Mouse (Mus musculus) retina, embryonic 14.5 days (tissue): ENCODE data around the gene Slc22a4.
"Not testable (repeated sequence)": the region's sequence is repeated elsewhere in the genome, so short reads cannot be mapped to it uniquely, and the experiment has no call there.

Source experiments
- DNase-seq: peaks from one replicate; pipeline ENCODE4 v3.0.0-alpha.2; 2015; ENCODE audit warnings: low spot score

Gene Slc22a4

DNA sequence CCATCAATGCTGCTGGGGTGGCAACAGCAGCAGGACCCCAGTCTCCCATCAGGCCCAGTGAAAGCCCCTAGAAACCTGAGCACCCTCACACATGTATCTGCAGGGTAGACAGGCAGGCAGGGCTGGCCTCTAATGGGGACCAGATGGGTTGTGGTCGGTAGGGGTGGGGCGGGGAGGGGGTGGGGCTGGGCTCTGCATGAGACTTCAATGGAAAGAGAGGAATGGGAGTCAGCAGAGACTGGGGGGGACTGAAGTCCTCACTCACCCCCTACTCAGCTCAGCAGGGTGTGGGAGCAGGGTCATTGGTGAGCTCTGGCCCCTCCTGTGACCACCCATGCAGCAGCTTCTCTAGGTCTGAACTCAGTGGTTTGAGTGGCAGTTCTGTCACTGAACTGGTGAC lies 29.5 kb upstream of the Slc22a4 start:
- no peak for DNase-seq

- peak; percentile 37 for DNase-seq
Measured at GRCm38 (mm10) chr11:54056132-54056531, 28.2 kb upstream of the Slc22a4 start.

- peak; percentile 72 for DNase-seq
Measured at GRCm38 (mm10) chr11:54054257-54054656, 26.4 kb upstream of the Slc22a4 start.

DNA sequence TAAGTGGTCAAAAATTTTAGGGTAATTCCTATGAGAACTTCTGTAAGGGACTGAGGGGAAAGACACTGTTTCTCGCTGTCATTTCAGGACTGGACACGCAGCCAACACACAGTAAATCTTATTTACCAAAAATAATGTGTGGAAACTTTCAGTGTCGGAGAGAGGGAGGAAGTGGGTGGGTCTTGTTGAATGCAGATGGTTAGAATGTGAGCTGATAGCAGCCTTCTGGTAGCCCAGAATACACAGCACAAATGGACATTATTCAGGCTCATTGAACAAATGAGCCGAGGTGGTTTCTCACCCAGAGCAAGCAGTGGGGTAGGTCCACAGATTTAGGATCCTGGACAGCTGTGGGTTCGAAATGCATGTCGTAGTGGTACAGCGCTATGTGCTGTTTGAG lies 25.2 kb upstream of the Slc22a4 start:
- DNase-seq = no peak

- no peak for DNase-seq
Measured at GRCm38 (mm10) chr11:54052128-54052527, 24.2 kb upstream of the Slc22a4 start.

DNA sequence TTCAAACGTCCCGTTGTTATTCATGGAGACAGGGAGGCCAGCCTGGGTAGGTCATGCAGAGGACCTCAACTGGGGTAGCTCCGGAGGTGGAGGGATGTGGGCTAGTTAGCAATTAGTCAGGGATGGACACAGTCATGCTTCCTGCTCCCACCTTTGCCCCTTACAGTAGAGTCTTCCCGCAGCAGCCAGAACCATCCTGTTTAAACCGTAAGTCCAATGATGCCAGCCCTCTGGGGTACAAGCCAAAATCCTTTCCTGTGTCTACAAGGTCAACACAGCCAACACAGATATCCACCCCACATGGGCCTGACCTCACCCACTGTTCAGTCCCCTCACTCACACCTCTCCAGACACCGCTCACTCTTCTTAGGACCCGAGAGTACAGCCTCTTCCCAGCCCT lies 23.3 kb upstream of the Slc22a4 start:
- DNase-seq = no peak

- DNase-seq = no peak
Measured at GRCm38 (mm10) chr11:54050205-54050604, 22.3 kb upstream of the Slc22a4 start.

DNA sequence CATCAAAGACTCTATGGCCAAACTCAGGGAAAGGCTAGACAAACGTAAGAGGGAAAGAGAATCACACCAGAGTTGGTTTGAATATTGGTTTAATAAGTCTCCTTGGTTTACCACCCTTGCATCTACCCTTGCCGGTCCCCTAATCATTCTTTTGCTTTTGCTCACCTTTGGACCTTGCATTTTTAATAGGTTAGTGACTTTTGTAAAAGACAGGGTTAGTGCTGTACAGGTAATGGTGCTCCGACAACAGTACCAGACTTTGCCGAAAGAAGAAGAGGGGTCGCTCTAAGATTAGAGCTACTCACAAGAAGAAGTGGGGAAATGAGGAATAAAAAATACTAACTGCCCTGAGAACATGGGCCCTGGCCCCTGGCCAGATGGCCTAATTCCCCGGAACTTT lies 12.8 kb upstream of the Slc22a4 start:
- no peak for DNase-seq

GRCm38 (mm10) chr11:54032872-54033271 lies 5.0 kb upstream of the Slc22a4 start:
- DNase-seq = not testable (repeated sequence)

DNA sequence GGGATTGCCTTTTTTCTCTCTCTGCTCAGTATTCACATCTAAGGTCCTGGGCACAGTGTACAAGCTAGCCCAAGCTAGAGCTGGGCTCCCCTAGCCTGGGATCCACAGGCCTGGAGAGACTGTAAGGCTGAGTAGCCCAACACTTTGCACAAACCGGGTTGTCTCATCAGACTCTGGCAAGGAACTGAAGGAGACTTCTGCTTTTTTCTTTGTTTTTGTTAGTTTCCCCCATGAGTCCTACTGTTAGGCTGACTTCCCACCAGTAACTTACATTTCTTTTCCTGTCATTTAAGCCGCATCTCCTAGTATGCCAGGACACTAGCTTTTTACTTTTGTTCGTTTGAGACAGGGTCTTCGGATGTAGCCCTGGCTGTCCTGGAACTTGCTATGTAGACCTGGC lies 1.1 kb upstream of the Slc22a4 start:
- DNase-seq = no peak

GRCm38 (mm10) chr11:54027131-54028043 lies 503 bp downstream of the Slc22a4 start:
- DNase-seq = no peak

GRCm38 (mm10) chr11:54026491-54027041 lies 1.3 kb downstream of the Slc22a4 start:
- no peak for DNase-seq

GRCm38 (mm10) chr11:54021396-54022093 lies 6.3 kb downstream of the Slc22a4 start:
- no peak for DNase-seq

DNA sequence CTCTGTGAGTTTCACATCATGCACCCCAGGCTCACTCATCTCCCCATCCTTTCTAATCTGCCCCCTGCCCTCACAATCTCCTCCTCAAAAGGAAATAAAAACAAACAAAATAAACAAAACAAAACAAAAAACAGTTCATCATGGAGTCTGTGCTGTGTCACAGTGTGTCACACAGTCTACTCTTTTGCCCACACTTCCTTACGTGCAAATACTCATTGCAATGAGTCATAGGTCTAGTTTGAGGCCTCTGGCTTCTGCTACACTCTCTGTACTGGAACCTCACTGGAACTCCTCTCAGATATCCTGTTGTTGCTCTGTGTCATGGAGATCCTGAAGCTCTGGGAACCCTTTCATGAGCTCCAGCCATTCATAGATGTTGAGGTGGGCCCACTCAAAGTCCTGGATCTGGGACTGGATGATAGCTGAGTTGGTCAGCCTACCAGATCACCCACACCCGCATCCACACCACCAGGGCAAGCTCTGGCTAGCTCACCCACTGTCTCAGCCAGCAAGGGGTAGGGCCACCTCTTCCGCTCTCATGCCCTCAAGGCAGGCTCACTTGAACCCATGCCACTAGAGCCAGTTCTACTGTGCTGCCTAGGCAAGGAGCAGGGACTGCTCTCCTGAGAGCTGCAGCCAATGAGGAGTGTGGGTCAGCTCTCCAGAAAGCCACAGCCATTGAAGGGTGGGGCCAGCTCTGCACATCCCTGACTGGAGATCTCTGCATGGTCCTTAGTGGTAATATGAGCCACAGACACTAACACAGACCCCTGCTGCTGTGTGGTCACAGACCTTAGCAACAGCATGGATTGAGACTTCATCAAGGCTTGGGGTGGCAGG lies 8.8 kb downstream of the Slc22a4 start:
- DNase-seq = no peak

DNA sequence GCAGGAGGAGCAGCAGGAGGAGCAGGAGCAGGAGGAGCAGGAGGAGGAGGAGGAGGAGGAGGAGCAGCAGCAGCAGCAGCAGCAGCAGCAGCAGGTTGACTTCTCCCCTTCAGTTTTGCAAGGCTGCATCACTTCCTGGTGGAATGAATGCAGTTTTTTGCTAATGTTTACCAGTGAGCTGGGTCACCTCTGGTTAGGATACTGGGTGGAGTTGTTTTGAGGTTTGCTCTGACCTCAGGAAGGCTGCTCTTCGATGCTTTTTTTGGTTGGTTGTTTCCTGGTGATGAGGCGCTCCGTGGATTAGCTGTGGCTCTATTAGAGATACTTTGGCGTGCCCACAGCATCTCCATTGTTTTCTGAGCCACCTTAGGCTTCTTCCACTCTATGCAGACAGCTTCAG lies 10.3 kb downstream of the Slc22a4 start:
- DNase-seq = no peak

- DNase-seq = peak; percentile 55
Measured at GRCm38 (mm10) chr11:54016051-54016450, 11.8 kb downstream of the Slc22a4 start.

GRCm38 (mm10) chr11:54012961-54013360 lies 14.9 kb downstream of the Slc22a4 start:
- DNase-seq = no peak

DNA sequence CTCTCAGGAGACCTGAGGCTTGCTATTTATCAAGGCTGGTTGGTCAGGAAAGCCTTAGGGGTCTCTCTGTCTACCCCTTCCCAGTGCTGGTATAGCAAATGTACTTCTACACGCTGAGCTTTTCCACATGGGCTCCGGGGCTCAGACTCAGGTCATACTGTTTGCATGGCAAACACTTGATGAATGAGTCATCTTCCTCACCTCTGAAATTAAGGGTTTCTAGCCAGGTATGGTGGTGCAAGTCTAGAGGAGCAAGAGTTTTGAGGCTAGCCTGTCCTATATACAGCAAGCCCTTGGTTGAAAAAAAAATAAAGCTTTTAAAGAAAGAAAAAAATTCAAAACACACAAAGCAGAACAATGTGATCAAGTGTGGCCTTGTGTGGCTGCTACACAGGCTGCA lies 16.6 kb downstream of the Slc22a4 start:
- DNase-seq = no peak

DNA sequence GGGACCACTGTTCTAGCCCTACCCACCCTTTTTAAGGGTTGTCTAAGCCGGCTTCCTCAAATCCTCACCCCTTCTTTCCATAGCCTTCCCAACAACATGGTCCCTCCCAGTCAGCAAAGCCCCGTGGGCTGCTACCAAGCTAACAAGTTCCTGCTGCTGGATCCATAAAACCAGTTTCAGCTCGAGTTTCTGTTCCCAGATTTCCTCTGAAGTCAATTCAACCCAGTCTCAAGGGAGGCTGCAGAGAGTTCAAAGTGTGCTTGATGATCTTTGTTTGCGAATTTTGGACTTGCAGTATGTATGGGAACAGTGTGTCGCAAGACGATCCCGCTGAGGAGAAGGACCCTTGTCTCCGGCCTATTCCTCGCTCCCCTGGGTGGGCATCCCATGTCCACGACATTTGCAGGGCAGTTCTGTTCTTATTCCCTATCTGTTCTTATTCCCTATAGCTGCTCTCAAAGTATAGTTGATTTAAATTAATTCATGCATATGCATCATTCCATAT lies 19.4 kb downstream of the Slc22a4 start:
- DNase-seq = no peak

DNA sequence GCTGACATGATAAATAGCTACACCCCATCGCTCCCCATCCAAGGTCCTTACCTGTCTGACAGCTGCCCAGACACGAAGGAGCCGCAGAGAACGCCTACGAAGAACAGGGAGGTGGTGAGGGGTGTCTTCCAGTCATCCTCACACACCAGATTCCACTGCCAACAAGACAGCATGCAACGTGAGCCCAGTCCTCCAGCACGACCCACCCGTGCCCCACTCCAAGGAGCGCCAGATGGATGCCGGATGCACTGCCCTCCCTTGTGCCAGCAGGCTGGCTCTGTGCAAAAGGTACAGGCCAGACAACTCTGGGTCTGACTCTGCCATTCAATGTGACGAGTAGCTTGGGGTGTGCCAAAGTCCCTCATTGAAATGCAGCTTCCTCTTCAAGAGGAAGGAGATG lies 20.2 kb downstream of the Slc22a4 start:
- no peak for DNase-seq

- DNase-seq = no peak
Measured at GRCm38 (mm10) chr11:54006901-54007300, 21.0 kb downstream of the Slc22a4 start.

DNA sequence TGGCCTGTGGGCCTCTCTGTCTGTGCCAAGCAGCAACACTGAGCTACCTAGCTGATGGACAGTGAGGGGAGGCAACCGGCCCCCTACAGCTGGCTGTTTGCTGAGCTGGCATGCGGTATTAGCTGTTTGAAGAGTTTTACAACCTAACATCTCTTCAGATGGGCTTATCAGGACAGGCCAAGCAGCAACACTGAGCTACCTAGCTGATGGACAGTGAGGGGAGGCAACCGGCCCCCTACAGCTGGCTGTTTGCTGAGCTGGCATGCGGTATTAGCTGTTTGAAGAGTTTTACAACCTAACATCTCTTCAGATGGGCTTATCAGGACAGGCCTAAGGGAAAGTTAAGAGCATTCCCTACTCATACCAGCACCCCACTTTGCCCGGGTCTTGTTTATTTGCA lies 21.5 kb downstream of the Slc22a4 start:
- DNase-seq = not testable (repeated sequence)
